15 mouse cellular contexts compared by ENCODE assay signal in genomic region chr1:127400198-127400597, GRCm38 (mm10).
DNase-seq lines count a peak whose midpoint lies in the region; ATAC-seq and TF ChIP-seq lines count a peak whose summit lies in the region.
"Had no signal": no experiment of that assay in that cellular context is flagged by ENCODE, and none has a peak within 500 bp of the region (broad histone marks: within the 10 kb centered on the region; RNA-seq: fewer than 3 reads in every experiment).

No protein-coding gene starts in this region.

- H3K9ac ChIP-seq in embryonic facial prominence, embryonic 13.5 days: no peak overlapping the region
- H3K9ac ChIP-seq in lung, embryonic 14.5 days: no peak overlapping the region
- no peak overlapping the region for H3K9ac ChIP-seq in embryonic facial prominence, embryonic 15.5 days
- no peak overlapping the region for H3K9ac ChIP-seq in neural tube, embryonic 15.5 days (replicated peaks)
- H3K9ac ChIP-seq: forebrain, embryonic 15.5 days had no signal

- peaks cover 9% of the 10 kb centered on the region; the same call in 1 of the 2 replicates for H3K4me1 ChIP-seq in embryonic facial prominence, embryonic 13.5 days
- peaks cover 13% of the 10 kb centered on the region; the same call in 1 of the 2 replicates for H3K4me1 ChIP-seq in embryonic facial prominence, embryonic 10.5 days
- no peaks in the 10 kb centered on the region for H3K4me1 ChIP-seq in lung, embryonic 14.5 days (ENCODE audit: insufficient read depth)
- H3K4me1 ChIP-seq in embryonic facial prominence, embryonic 15.5 days: peaks cover 16% of the 10 kb centered on the region; the same call in 1 of the 2 replicates
- peaks cover 9% of the 10 kb centered on the region for H3K4me1 ChIP-seq in neural tube, embryonic 15.5 days
- H3K4me1 ChIP-seq: forebrain, embryonic 15.5 days had no signal

- H3K27me3 ChIP-seq in embryonic facial prominence, embryonic 13.5 days: no peaks in the 10 kb centered on the region
- no peaks in the 10 kb centered on the region for H3K27me3 ChIP-seq in embryonic facial prominence, embryonic 10.5 days (replicated peaks; ENCODE audit: low read depth, poor library complexity, severe bottlenecking)
- H3K27me3 ChIP-seq in lung, embryonic 14.5 days (ENCODE audit: insufficient read depth, low read length): no peaks in the 10 kb centered on the region
- no peaks in the 10 kb centered on the region for H3K27me3 ChIP-seq in embryonic facial prominence, embryonic 15.5 days
- H3K27me3 ChIP-seq in neural tube, embryonic 15.5 days (replicated peaks): no peaks in the 10 kb centered on the region
- H3K27me3 ChIP-seq: forebrain, embryonic 15.5 days had no signal

- WGBS in embryonic facial prominence, embryonic 13.5 days: 51% methylated on average over 2 of the region's 2 CpGs
- 55% methylated on average over 2 of the region's 2 CpGs for WGBS in embryonic facial prominence, embryonic 10.5 days
- 81% methylated on average over 2 of the region's 2 CpGs for WGBS in lung, embryonic 14.5 days
- WGBS in embryonic facial prominence, embryonic 15.5 days: 56% methylated on average over 2 of the region's 2 CpGs
- 45% methylated on average over 2 of the region's 2 CpGs for WGBS in neural tube, embryonic 15.5 days

- H3K9me3 ChIP-seq in embryonic facial prominence, embryonic 13.5 days: no peaks in the 10 kb centered on the region
- H3K9me3 ChIP-seq in embryonic facial prominence, embryonic 10.5 days: no peaks in the 10 kb centered on the region
- H3K9me3 ChIP-seq in lung, embryonic 14.5 days (ENCODE audit: low read depth, low read length): no peaks in the 10 kb centered on the region
- H3K9me3 ChIP-seq in embryonic facial prominence, embryonic 15.5 days (replicated peaks): no peaks in the 10 kb centered on the region
- H3K9me3 ChIP-seq in neural tube, embryonic 15.5 days (replicated peaks): no peaks in the 10 kb centered on the region
- H3K9me3 ChIP-seq: forebrain, embryonic 15.5 days had no signal

- DNase-seq in embryonic facial prominence, embryonic 10.5 days (ENCODE audit: low spot score): no peak
- DNase-seq in lung, embryonic 14.5 days: no peak
- no peak for DNase-seq in lung, postnatal 36 days
- DNase-seq: adrenal gland, postnatal 25 days; lung, adult 2 months; thymus, postnatal 36 days had no signal

- TF ChIP-seq CTCF in lung, embryonic 14.5 days (IDR thresholded peaks at IDR 0.05; ENCODE audit: low read depth): no peak

- peak overlapping the region; percentile 66 for H3K27ac ChIP-seq in embryonic facial prominence, embryonic 13.5 days
- H3K27ac ChIP-seq in embryonic facial prominence, embryonic 10.5 days (replicated peaks): no peak overlapping the region
- 0 out of 2 replicates have a peak overlapping the region, but pooled peaks have one; percentile 10 for H3K27ac ChIP-seq in lung, embryonic 14.5 days (ENCODE audit: low read depth)
- H3K27ac ChIP-seq in embryonic facial prominence, embryonic 15.5 days (replicated peaks): peak overlapping the region; percentile 34; the same call in 1 of the 2 replicates
- peak overlapping the region; percentile 67; the same call in 1 of the 2 replicates for H3K27ac ChIP-seq in neural tube, embryonic 15.5 days (replicated peaks)
- H3K27ac ChIP-seq: forebrain, embryonic 15.5 days; layer of hippocampus, adult 2 months; left cerebral cortex, adult 2 months had no signal

- H3K4me2 ChIP-seq in embryonic facial prominence, embryonic 13.5 days: no peak overlapping the region
- no peak overlapping the region for H3K4me2 ChIP-seq in lung, embryonic 14.5 days
- H3K4me2 ChIP-seq in embryonic facial prominence, embryonic 15.5 days (replicated peaks): no peak overlapping the region
- no peak overlapping the region for H3K4me2 ChIP-seq in neural tube, embryonic 15.5 days
- H3K4me2 ChIP-seq: forebrain, embryonic 15.5 days had no signal

- ATAC-seq in embryonic facial prominence, embryonic 13.5 days (ENCODE audit: insufficient number of reproducible peaks, insufficient read depth, low FRiP score, low TSS enrichment, low read depth): no peak
- 0 out of 2 replicates have a peak, but pooled peaks have one; percentile 6 for ATAC-seq in lung, embryonic 14.5 days (ENCODE audit: insufficient read depth)
- ATAC-seq in embryonic facial prominence, embryonic 15.5 days (ENCODE audit: insufficient number of reproducible peaks, low FRiP score, low TSS enrichment, low read depth): no peak
- ATAC-seq in neural tube, embryonic 15.5 days (ENCODE audit: low FRiP score): peak; percentile 47; the same call in 1 of the 2 replicates
- no peak for ATAC-seq in erythroblast, adult 5-6 weeks (replicated peaks; ENCODE audit: low FRiP score, poor library complexity, severe bottlenecking)
- ATAC-seq: activated CD4-positive, CD25-positive, alpha-beta regulatory T cell, adult 4 months; forebrain, embryonic 15.5 days had no signal

- peaks cover 21% of the 10 kb centered on the region; the same call in 1 of the 2 replicates for H3K36me3 ChIP-seq in embryonic facial prominence, embryonic 13.5 days
- H3K36me3 ChIP-seq in embryonic facial prominence, embryonic 10.5 days (replicated peaks): peaks cover 17% of the 10 kb centered on the region; the same call in 1 of the 2 replicates
- peaks cover 3% of the 10 kb centered on the region; the same call in 1 of the 2 replicates for H3K36me3 ChIP-seq in lung, embryonic 14.5 days (ENCODE audit: insufficient read depth)
- peaks cover 4% of the 10 kb centered on the region; the same call in 1 of the 2 replicates for H3K36me3 ChIP-seq in embryonic facial prominence, embryonic 15.5 days
- 0 out of 2 replicates have a peak, but pooled peaks cover 7% of the 10 kb centered on the region for H3K36me3 ChIP-seq in neural tube, embryonic 15.5 days

- no peak overlapping the region for H3K4me3 ChIP-seq in embryonic facial prominence, embryonic 13.5 days
- no peak overlapping the region for H3K4me3 ChIP-seq in embryonic facial prominence, embryonic 10.5 days
- no peak overlapping the region for H3K4me3 ChIP-seq in lung, embryonic 14.5 days (ENCODE audit: low read depth, low read length)
- no peak overlapping the region for H3K4me3 ChIP-seq in embryonic facial prominence, embryonic 15.5 days (replicated peaks)
- H3K4me3 ChIP-seq in neural tube, embryonic 15.5 days (replicated peaks): no peak overlapping the region
- H3K4me3 ChIP-seq: erythroblast, embryonic 14.5 days; forebrain, embryonic 15.5 days; layer of hippocampus, adult 2 months; left cerebral cortex, adult 2 months had no signal

Comparison
In these comparisons a context has a peak if more than half of its experiments do, and no peak if none do; other contexts are left out.
1. ATAC-seq: peak in lung, embryonic 14.5 days (single experiment) and neural tube, embryonic 15.5 days (single experiment); none in embryonic facial prominence, embryonic 13.5 days (single experiment), embryonic facial prominence, embryonic 15.5 days (single experiment) and erythroblast, adult 5-6 weeks (single experiment).